Mouse (Mus musculus) stomach, embryonic 14.5 days (tissue): ENCODE results near the gene Gm20388. TPM values are rescaled to one million over a fixed set of nuclear protein-coding genes. Genes with fewer than 3 reads are reported as not detected.
"Not testable (repeated sequence)": the region's sequence is repeated elsewhere in the genome, so short reads cannot be mapped to it uniquely, and the experiment has no call there.

Source experiments
- ATAC-seq: fragments of 200-750 bp; cut with Nextera tagmentation; 2 replicates; pipeline ENCODE4 v1.8.0; 2017; ENCODE audit warnings: low read depth, moderate TSS enrichment; ENCODE audit not compliant: insufficient number of reproducible peaks, insufficient read depth, low FRiP score
- H3K27ac ChIP-seq: fragments of 300-500 bp; sonication (generic); 2 replicates; pipeline ENCODE4 v1.5.1; 2014; ENCODE audit warnings: mild to moderate bottlenecking, low read length, moderate library complexity, mixed read lengths
- H3K27me3 ChIP-seq: fragments of 300-500 bp; sonication (generic); 2 replicates; pipeline ENCODE4 v1.6.1; 2014; ENCODE audit warnings: low read length, control low read depth, mixed read lengths; ENCODE audit not compliant: control insufficient read depth, insufficient read depth
- H3K36me3 ChIP-seq: fragments of 300-500 bp; sonication (generic); 2 replicates; pipeline ENCODE4 v1.6.1; 2014; ENCODE audit warnings: mild to moderate bottlenecking, control low read depth, low read length, moderate library complexity, mixed read lengths; ENCODE audit not compliant: control insufficient read depth, insufficient read depth
- H3K4me1 ChIP-seq: fragments of 300-500 bp; sonication (generic); 2 replicates; pipeline ENCODE4 v1.6.1; 2014; ENCODE audit warnings: low read length, control low read depth, mixed read lengths; ENCODE audit not compliant: control insufficient read depth, insufficient read depth
- H3K4me2 ChIP-seq: fragments of 300-500 bp; sonication (generic); replicated peaks from 2 replicates; pipeline ENCODE4 v1.6.1; 2014; ENCODE audit warnings: low read depth, low read length, control low read depth
- H3K4me3 ChIP-seq: fragments of 300-500 bp; sonication (generic); 2 replicates; pipeline ENCODE4 v1.5.1; 2014; ENCODE audit warnings: low read depth, low read length, control low read depth
- H3K9ac ChIP-seq: fragments of 300-500 bp; sonication (generic); replicated peaks from 2 replicates; pipeline ENCODE4 v1.6.1; 2014; ENCODE audit warnings: low read depth, mild to moderate bottlenecking, control low read depth, low read length, moderate library complexity, mixed read lengths
- H3K9me3 ChIP-seq: fragments of 300-500 bp; sonication (generic); 2 replicates; pipeline ENCODE4 v1.6.1; 2016; ENCODE audit warnings: low read depth, low read length, control low read depth; ENCODE audit not compliant: control insufficient read depth
- WGBS: fragments of 180-500 bp; shearing (Covaris S2); extraction: QIAGEN DNeasy Blood & Tissue Kit; methylation state at CpG from one replicate; pipeline ENCODE4 v1.1.7; 2014; 5-methylcytosine and 5-hydroxymethylcytosine counted together
- polyA plus RNA-seq: library from polyadenylated mRNA; unstranded; fragments of >200 nt; fragmentation: Nextera tagmentation; extraction: Ambion mirVana; gene quantifications from 2 replicates; pipeline ENCODE4 v1.2.1, GENCODE M21; 2014

Gm20388 gene
- polyA plus RNA-seq, 1 experiment from 2014 or later = 11.4 TPM

DNA sequence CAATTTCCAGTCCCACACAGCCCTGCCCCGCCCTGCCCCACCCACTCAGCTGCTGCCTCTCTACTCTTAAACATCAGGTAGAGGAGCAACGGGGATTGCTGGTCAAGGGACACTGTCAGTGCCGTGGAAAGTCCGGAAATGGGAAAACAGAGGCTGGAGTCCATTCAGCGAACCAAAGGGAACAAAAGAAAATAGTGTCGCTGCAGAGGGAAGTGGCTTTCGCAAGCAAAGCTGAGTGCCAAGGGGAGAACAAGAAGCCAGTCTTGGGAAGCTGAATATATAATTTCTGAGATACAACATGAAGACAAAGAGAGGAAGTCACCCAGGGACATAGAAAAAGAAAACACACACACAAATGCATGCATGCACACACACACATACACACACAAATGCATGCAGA lies 3278.2 kb downstream of the Gm20388 start:
- Histone ChIP-seq H3K9ac (no peak overlapping the region), H3K4me1 (no peaks in the 10 kb centered on the region)

DNA sequence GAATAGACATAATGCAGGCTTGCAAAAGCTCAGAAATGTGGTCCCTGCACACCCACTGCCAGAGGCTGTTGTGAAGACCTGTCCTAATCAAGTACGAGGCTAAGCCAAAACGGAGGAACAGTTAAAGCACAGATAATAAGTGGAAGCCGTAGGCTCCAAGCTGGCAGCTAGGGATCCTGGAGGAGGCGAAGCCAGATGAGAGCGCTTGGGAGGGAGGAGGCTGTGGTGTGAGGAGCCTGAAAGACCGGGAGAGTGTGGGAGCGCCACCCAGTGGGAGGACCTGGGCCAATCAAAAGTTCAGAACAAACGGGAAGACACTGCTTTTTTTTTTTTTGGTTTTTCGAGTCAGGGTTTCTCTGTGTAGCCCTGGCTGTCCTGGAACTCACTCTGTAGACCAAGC lies 3280.0 kb downstream of the Gm20388 start:
- no peak for ATAC-seq
- Histone ChIP-seq H3K4me3 (no peak overlapping the region), H3K9ac (no peak overlapping the region), H3K9me3 (no peaks in the 10 kb centered on the region), H3K27ac (no peak overlapping the region), H3K36me3 (no peaks in the 10 kb centered on the region), H3K4me1 (no peaks in the 10 kb centered on the region), H3K4me2 (peak overlapping the region; percentile 37), H3K27me3 (no peaks in the 10 kb centered on the region)
- 1% methylated on average over 9 of the region's 9 CpGs for WGBS

More for the DNA sequence above, 3278.2 kb downstream of the Gm20388 start:
- H3K4me3 ChIP-seq = no peak overlapping the region
- 65% methylated on average over 7 of the region's 7 CpGs for WGBS
- no peak overlapping the region for H3K27ac ChIP-seq
- H3K9me3 ChIP-seq = no peaks in the 10 kb centered on the region
- no peaks in the 10 kb centered on the region for H3K27me3 ChIP-seq
- no peak overlapping the region for H3K4me2 ChIP-seq
- H3K36me3 ChIP-seq = no peaks in the 10 kb centered on the region
- ATAC-seq = no peak

GRCm38 (mm10) chr8:123191908-123192307 lies 3281.3 kb downstream of the Gm20388 start:
- no peak overlapping the region for H3K27ac ChIP-seq
- no peak overlapping the region for H3K4me2 ChIP-seq
- no peaks in the 10 kb centered on the region for H3K27me3 ChIP-seq
- H3K4me1 ChIP-seq = no peaks in the 10 kb centered on the region
- 55% methylated on average over 8 of the region's 8 CpGs for WGBS
- no peak overlapping the region for H3K9ac ChIP-seq
- 0 out of 2 replicates have a peak, but pooled peaks have one; percentile 55 for ATAC-seq
- no peak overlapping the region for H3K4me3 ChIP-seq
- H3K9me3 ChIP-seq = no peaks in the 10 kb centered on the region
- no peaks in the 10 kb centered on the region for H3K36me3 ChIP-seq

DNA sequence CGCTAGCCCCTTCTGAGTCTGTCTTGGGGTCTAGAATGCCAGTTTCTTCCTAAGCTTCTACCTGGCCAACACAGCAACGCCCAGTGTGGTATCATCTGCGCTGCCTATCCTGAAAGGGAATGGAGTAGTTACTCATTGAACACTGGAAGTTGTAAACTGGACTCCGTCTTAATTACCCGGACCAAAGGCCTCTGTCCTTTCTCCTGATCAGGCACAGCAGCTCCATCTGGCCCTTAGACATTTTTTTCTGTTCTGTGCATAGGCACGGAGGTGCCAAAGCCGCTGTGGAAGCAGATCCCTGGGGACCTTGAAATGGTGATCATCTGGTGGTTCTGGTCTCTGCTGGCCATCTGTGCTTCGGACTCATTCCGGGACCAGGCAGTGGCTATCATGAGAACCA lies 3283.1 kb downstream of the Gm20388 start:
- H3K36me3 ChIP-seq = no peaks in the 10 kb centered on the region
- no peaks in the 10 kb centered on the region for H3K4me1 ChIP-seq
- H3K27ac ChIP-seq = no peak overlapping the region
- no peaks in the 10 kb centered on the region for H3K9me3 ChIP-seq
- ATAC-seq = no peak
- H3K9ac ChIP-seq = no peak overlapping the region
- no peaks in the 10 kb centered on the region for H3K27me3 ChIP-seq
- H3K4me2 ChIP-seq = no peak overlapping the region
- H3K4me3 ChIP-seq = no peak overlapping the region
- 89% methylated on average over 9 of the region's 9 CpGs for WGBS

DNA sequence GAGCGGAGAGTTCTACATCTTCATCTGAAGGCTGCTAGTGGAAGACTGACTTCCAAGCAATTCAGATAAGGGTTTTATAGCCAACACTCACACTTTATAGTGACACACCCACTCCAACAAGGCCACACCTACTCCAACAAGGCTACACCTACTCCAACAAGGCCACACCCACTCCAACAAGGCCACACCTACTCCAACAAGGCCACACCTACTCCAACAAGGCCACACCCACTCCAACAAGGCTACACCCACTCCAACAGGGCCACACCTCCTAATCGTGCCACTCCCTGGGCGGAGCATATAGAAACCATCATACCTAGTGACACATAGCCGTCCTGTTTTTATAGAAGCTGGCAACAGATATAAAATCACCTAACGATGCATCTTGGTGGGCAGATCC lies 3286.4 kb downstream of the Gm20388 start:
- 73% methylated on average over 5 of the region's 5 CpGs for whole genome bisulfite sequencing
- H3K9me3 ChIP-seq, H3K27ac ChIP-seq, H3K9ac ChIP-seq, H3K36me3 ChIP-seq, H3K27me3 ChIP-seq, H3K4me2 ChIP-seq, ATAC-seq, H3K4me1 ChIP-seq, H3K4me3 ChIP-seq: not testable (repeated sequence)

DNA sequence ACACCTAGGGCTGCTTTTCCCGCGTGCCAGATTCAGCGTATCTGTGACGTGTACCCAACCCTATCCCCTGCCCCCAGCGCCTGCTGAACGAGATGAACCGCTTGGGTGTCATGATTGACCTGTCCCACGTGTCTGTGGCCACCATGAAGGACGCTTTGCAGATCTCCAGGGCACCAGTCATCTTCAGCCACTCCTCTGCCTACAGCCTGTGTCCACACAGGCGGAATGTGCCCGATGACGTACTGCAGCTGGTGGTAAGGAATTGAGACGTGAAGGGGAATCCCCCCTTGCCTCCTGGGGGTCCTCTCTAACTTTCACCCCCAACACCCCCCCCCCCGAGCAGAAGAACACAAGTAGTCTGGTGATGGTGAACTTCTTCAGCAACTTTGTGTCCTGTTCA lies 3289.2 kb downstream of the Gm20388 start:
- WGBS = 51% methylated on average over 14 of the region's 14 CpGs
- ATAC-seq = no peak
- Histone ChIP-seq H3K9me3 (no peaks in the 10 kb centered on the region), H3K4me2 (no peak overlapping the region), H3K9ac (no peak overlapping the region), H3K27ac (no peak overlapping the region), H3K27me3 (no peaks in the 10 kb centered on the region), H3K36me3 (no peaks in the 10 kb centered on the region), H3K4me1 (no peaks in the 10 kb centered on the region), H3K4me3 (no peak overlapping the region)

GRCm38 (mm10) chr8:123202288-123202687 lies 3291.6 kb downstream of the Gm20388 start:
- no peak overlapping the region for H3K27ac ChIP-seq
- H3K36me3 ChIP-seq = peaks cover 12% of the 10 kb centered on the region
- H3K9ac ChIP-seq = no peak overlapping the region
- no peak for ATAC-seq
- no peak overlapping the region for H3K4me3 ChIP-seq
- H3K27me3 ChIP-seq = no peaks in the 10 kb centered on the region
- H3K9me3 ChIP-seq = no peaks in the 10 kb centered on the region
- H3K4me2 ChIP-seq = no peak overlapping the region
- 24% methylated on average over 5 of the region's 5 CpGs for WGBS
- H3K4me1 ChIP-seq = no peaks in the 10 kb centered on the region

GRCm38 (mm10) chr8:123203571-123203970 lies 3292.9 kb downstream of the Gm20388 start:
- Histone ChIP-seq H3K9me3 (no peaks in the 10 kb centered on the region), H3K4me1 (no peaks in the 10 kb centered on the region)
- WGBS = 79% methylated on average over 3 of the region's 3 CpGs

DNA sequence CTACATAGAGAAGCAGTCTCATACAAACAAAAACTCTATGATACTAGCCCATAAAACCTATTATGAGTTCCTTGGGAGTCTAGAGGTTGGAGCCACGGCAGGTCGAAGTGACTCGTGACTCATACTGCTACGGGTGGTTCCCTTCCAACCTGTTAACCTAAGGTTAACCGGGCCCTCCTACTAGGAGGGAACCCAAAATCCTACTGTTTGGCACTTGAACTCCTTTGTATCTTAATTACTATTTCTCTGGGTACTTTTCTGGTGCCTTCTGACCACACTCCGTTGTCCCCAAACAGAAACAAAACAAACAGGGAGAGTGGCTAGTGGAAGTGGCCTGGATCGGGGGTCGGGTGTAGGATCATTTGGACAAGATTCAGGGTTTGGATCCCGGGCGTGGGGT lies 3301.2 kb downstream of the Gm20388 start:
- Histone ChIP-seq H3K4me1 (peaks cover 10% of the 10 kb centered on the region), H3K9ac (peak overlapping the region; percentile 95), H3K4me3 (peak overlapping the region; percentile 96), H3K4me2 (peak overlapping the region; percentile 89), H3K27ac (peak overlapping the region; percentile 39; the same call in 1 of the 2 replicates), H3K36me3 (peaks cover 20% of the 10 kb centered on the region), H3K27me3 (no peaks in the 10 kb centered on the region), H3K9me3 (no peaks in the 10 kb centered on the region)
- no peak for ATAC-seq
- 41% methylated on average over 10 of the region's 10 CpGs for WGBS

More at GRCm38 (mm10) chr8:123203571-123203970, 3292.9 kb downstream of the Gm20388 start:
- H3K27ac ChIP-seq = no peak overlapping the region
- no peak overlapping the region for H3K9ac ChIP-seq
- no peaks in the 10 kb centered on the region for H3K27me3 ChIP-seq
- ATAC-seq = no peak
- H3K36me3 ChIP-seq = peaks cover 24% of the 10 kb centered on the region
- no peak overlapping the region for H3K4me3 ChIP-seq
- no peak overlapping the region for H3K4me2 ChIP-seq
